Mouse (Mus musculus): Measurements from ENCODE around the gene Olfr95. TPM values are rescaled to one million over a fixed set of nuclear protein-coding genes. Genes with fewer than 3 reads are reported as not detected.

Olfr95 gene
- total RNA-seq, 2 experiments from 2014 or later = not detected

Other genes with a start within 250 kb of the Olfr95 start
- gene 2410137M14Rik, start 231.9 kb downstream of the Olfr95 start, total RNA-seq (2021) = not detected
- gene H2-M5, start 223.6 kb downstream of the Olfr95 start, total RNA-seq (2021) = under 1 TPM in 1 of 2 experiments, not detected in 1; 0.18 TPM
- 1 to 10 TPM; 1.9 to 4.5 TPM for gene Zfp57, start 212.0 kb downstream of the Olfr95 start, total RNA-seq (2021)
- gene Mog, start 189.7 kb downstream of the Olfr95 start, total RNA-seq (2021) = not detected
- gene Gabbr1, start 167.2 kb downstream of the Olfr95 start, total RNA-seq (2021) = 10 to 100 TPM; 12.8 to 20.1 TPM
- gene Olfr90, start 124.6 kb downstream of the Olfr95 start, total RNA-seq (2021) = not detected
- not detected for gene Olfr91, start 114.8 kb downstream of the Olfr95 start, total RNA-seq (2021)
- gene Olfr92, start 93.0 kb downstream of the Olfr95 start, total RNA-seq (2021) = not detected
- not detected for gene Olfr93, start 51.6 kb downstream of the Olfr95 start, total RNA-seq (2021)
- not detected for gene Ubd, start 19.2 kb downstream of the Olfr95 start, total RNA-seq (2021)
- gene Olfr94, start 12.1 kb downstream of the Olfr95 start, total RNA-seq (2021) = not detected
- not detected for gene Olfr96, start 7.0 kb upstream of the Olfr95 start, total RNA-seq (2021)
- gene Olfr97, start 24.2 kb upstream of the Olfr95 start, total RNA-seq (2021) = not detected
- gene Olfr98, start 50.6 kb upstream of the Olfr95 start, total RNA-seq (2021) = not detected
- 1 to 10 TPM; 1.7 to 2.2 TPM for gene H2-M3, start 57.1 kb upstream of the Olfr95 start, total RNA-seq (2021)
- gene Olfr99, start 70.3 kb upstream of the Olfr95 start, total RNA-seq (2021) = not detected
- gene Olfr101, start 91.2 kb upstream of the Olfr95 start, total RNA-seq (2021) = not detected
- gene Olfr102, start 103.9 kb upstream of the Olfr95 start, total RNA-seq (2021) = not detected
- gene Olfr103, start 126.6 kb upstream of the Olfr95 start, total RNA-seq (2021) = not detected
- gene Olfr104-ps, start 146.5 kb upstream of the Olfr95 start, total RNA-seq (2021) = not detected
- gene Olfr105-ps, start 165.9 kb upstream of the Olfr95 start, total RNA-seq (2021) = not detected
- not detected for gene Olfr106-ps, start 177.3 kb upstream of the Olfr95 start, total RNA-seq (2021)
- gene Olfr107, start 186.1 kb upstream of the Olfr95 start, total RNA-seq (2021) = not detected
- not detected for gene Olfr108, start 232.4 kb upstream of the Olfr95 start, total RNA-seq (2021)
- not detected for gene Olfr109, start 245.8 kb upstream of the Olfr95 start, total RNA-seq (2021)